Comparison of ENCODE assay signal across 19 mouse cellular contexts in the genomic region with DNA sequence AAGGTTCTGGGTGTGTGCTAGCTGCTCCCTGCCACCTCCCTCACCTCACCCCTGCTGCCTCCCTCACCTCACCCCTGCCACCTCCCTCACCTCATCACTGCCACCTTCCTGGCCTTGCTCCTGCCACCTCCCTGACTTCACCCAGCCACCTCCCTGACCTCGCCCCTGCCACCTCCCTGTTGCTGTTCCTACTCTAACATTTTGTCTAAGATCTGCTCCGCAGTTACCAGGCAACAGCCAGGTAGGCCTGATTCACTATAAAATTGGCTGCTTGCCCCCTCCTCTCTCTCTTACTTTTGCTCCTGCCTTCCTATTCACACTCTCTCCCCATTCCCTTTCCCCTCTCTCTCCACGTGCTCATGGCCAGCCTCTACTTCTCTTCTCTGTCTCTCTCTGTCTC. TPM values are rescaled to one million over a fixed set of nuclear protein-coding genes. Genes with fewer than 3 reads are reported as not detected.
DNase-seq lines count a peak whose midpoint lies in the region; ATAC-seq and TF ChIP-seq lines count a peak whose summit lies in the region.
"Had no signal": no experiment of that assay in that cellular context is flagged by ENCODE, and none has a peak within 500 bp of the region (broad histone marks: within the 10 kb centered on the region; RNA-seq: fewer than 3 reads in every experiment).

No protein-coding gene starts in this region.

- H3K4me1 ChIP-seq in lung, adult 2 months (ENCODE audit: control insufficient read depth, insufficient read depth, low read length), result no peaks in the 10 kb centered on the region
- H3K4me1 ChIP-seq in lung, embryonic 15.5 days, result no peaks in the 10 kb centered on the region; the same call in 1 of the 2 replicates
- H3K4me1 ChIP-seq in cerebellum, adult 2 months (ENCODE audit: control insufficient read depth, insufficient read depth, low read length), result no peaks in the 10 kb centered on the region
- H3K4me1 ChIP-seq: embryonic facial prominence, embryonic 15.5 days; forebrain, embryonic 15.5 days had no signal

- no peak for ATAC-seq in lung, embryonic 15.5 days (ENCODE audit: borderline replicate concordance, extremely low read depth, low FRiP score, low TSS enrichment)
- ATAC-seq: forebrain, embryonic 15.5 days; hindbrain, embryonic 16.5 days had no signal

- DNase-seq in lung, adult 2 months, result peak; percentile 3
- no peak for DNase-seq in lung, postnatal 4 days
- peak; percentile 24 for DNase-seq in R1 (ENCODE audit: low read depth, low spot score)
- DNase-seq in lung, postnatal 25 days (ENCODE audit: low spot score), result peak; percentile 16
- no peak for DNase-seq in cerebellum, adult 2 months
- DNase-seq in spleen, postnatal 36 days (ENCODE audit: low spot score in 2 of 2), result no peak
- DNase-seq: adrenal gland, adult 8-10 months; adrenal gland, postnatal 36 days; cerebellum, adult 8-10 months; cerebellum, postnatal 14 days; embryo, embryonic 11 days; gastrocnemius, postnatal 14 days; heart, postnatal 36 days had no signal

- no peaks in the 10 kb centered on the region for H3K36me3 ChIP-seq in lung, embryonic 15.5 days
- H3K36me3 ChIP-seq: embryonic facial prominence, embryonic 15.5 days; forebrain, embryonic 15.5 days; heart, embryonic 13.5 days had no signal

- peak overlapping the region; percentile 47; the same call in 1 of the 2 replicates for H3K27ac ChIP-seq in lung, embryonic 15.5 days
- no peak overlapping the region for H3K27ac ChIP-seq in cerebellum, adult 2 months (ENCODE audit: insufficient read depth, low read length)
- H3K27ac ChIP-seq: embryonic facial prominence, embryonic 15.5 days; forebrain, embryonic 15.5 days; heart, embryonic 13.5 days had no signal

- WGBS in lung, adult 2 months, result 59% methylated on average over 3 of the region's 3 CpGs
- 54% methylated on average over 3 of the region's 3 CpGs for WGBS in lung, embryonic 15.5 days
- WGBS in cerebellum, adult 2 months, result 68% methylated on average over 3 of the region's 3 CpGs

- no peaks in the 10 kb centered on the region for H3K9me3 ChIP-seq in lung, embryonic 15.5 days
- H3K9me3 ChIP-seq: embryonic facial prominence, embryonic 15.5 days; forebrain, embryonic 15.5 days; heart, embryonic 13.5 days had no signal

- no peak overlapping the region for H3K4me3 ChIP-seq in lung, adult 2 months (replicated peaks; ENCODE audit: extremely low read depth, low read depth, low read length)
- no peak overlapping the region for H3K4me3 ChIP-seq in lung, embryonic 15.5 days
- H3K4me3 ChIP-seq in cerebellum, adult 2 months (replicated peaks; ENCODE audit: insufficient read depth, low read depth, low read length), result no peak overlapping the region
- H3K4me3 ChIP-seq: embryonic facial prominence, embryonic 15.5 days; erythroblast, embryonic 14.5 days; forebrain, embryonic 15.5 days; heart, embryonic 13.5 days had no signal

- no peak overlapping the region for H3K9ac ChIP-seq in lung, embryonic 15.5 days
- H3K9ac ChIP-seq: embryonic facial prominence, embryonic 15.5 days; forebrain, embryonic 15.5 days; heart, embryonic 13.5 days had no signal

- H3K4me2 ChIP-seq in lung, embryonic 15.5 days, result no peak overlapping the region
- H3K4me2 ChIP-seq: embryonic facial prominence, embryonic 15.5 days; forebrain, embryonic 15.5 days; heart, embryonic 13.5 days had no signal

- no peaks in the 10 kb centered on the region for H3K27me3 ChIP-seq in lung, embryonic 15.5 days
- no peaks in the 10 kb centered on the region for H3K27me3 ChIP-seq in cerebellum, adult 2 months (ENCODE audit: control insufficient read depth, insufficient read depth, low read length)
- H3K27me3 ChIP-seq: embryonic facial prominence, embryonic 15.5 days; forebrain, embryonic 15.5 days; heart, embryonic 13.5 days had no signal

- TF ChIP-seq POLR2A in lung, adult 2 months (IDR thresholded peaks at IDR 0.05; ENCODE audit: borderline replicate concordance, extremely low read depth, low read depth, low read length), result no peak
- TF ChIP-seq POLR2A in cerebellum, adult 2 months (IDR thresholded peaks at IDR 0.05; ENCODE audit: borderline replicate concordance, insufficient read depth, low read length), result no peak

- no peak for TF ChIP-seq CTCF in lung, adult 2 months (IDR thresholded peaks at IDR 0.05; ENCODE audit: insufficient read depth, low read length)
- TF ChIP-seq CTCF in cerebellum, adult 2 months (IDR thresholded peaks at IDR 0.05; ENCODE audit: borderline replicate concordance, insufficient read depth, low read depth, low read length), result no peak

RNA-seq across cellular contexts. Expression of gene Rbm24, which starts 33.3 kb away (rescaled TPM):
- 14.7 and 23.5 TPM in 2 replicates for polyA plus RNA-seq in lung, adult 2 months (2012; rRNA removed)
- polyA plus RNA-seq in lung, embryonic 15.5 days (2015; fragmentation: Nextera tagmentation; extraction: Ambion mirVana), result 3.7 and 4.0 TPM in 2 replicates
- polyA plus RNA-seq in cerebellum, adult 2 months (2012; rRNA removed), result 5.0 and 5.2 TPM in 2 replicates
- polyA plus RNA-seq: erythroblast, embryonic 14.5 days had no signal

RNA-seq across cellular contexts. Expression of gene Cap2, which starts 50.1 kb away (rescaled TPM):
- polyA plus RNA-seq in lung, adult 2 months (2012; rRNA removed), result 9.7 and 17.8 TPM in 2 replicates
- 10.4 and 14.4 TPM in 2 replicates for polyA plus RNA-seq in lung, embryonic 15.5 days (2015; fragmentation: Nextera tagmentation; extraction: Ambion mirVana)
- 80.4 and 94.3 TPM in 2 replicates for polyA plus RNA-seq in cerebellum, adult 2 months (2012; rRNA removed)
- polyA plus RNA-seq: erythroblast, embryonic 14.5 days had no signal

Comparison
In these comparisons a context has a peak if more than half of its experiments do, and no peak if none do; other contexts are left out.
1. DNase-seq: peak in lung, adult 2 months (single experiment), R1 (single experiment) and lung, postnatal 25 days (single experiment); none in lung, postnatal 4 days (0 of 2), cerebellum, adult 2 months (0 of 2) and spleen, postnatal 36 days (0 of 2).